Mouse (Mus musculus) heart, adult 11 months (tissue): Measurements from ENCODE around the gene Olfr495.
A peak's percentile ranks its signal among the peaks of the same experiment; 100 is the strongest.

Experiments used
- DNase-seq: peaks from one replicate; pipeline ENCODE4 v3.0.0; 2022

The Olfr495 gene

DNA sequence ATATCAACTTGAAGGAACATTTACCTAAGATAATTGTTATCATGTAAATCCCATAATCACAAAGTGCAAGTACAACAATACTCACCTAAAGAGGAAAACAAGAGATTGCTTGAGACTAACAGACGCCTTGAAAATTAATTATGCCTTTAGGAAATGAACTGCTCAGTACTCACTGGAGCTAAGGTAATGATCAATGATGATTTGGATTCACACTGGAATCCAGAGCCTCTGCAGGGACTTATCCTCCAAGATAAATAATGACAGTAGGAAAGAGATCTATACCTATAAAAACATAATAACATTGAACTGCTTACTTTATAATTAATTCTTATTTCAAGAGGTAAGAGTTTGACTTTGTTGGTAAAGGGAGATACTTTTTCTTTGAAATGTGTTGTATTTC lies at the start of gene Olfr495:
Gene Olfr495, plus strand, starts transcription at position 301 of the 400 bp plus-strand sequence.
- no peak for DNase-seq

GRCm38 (mm10) chr7:108346879-108347278 lies 46.1 kb upstream of the Olfr495 start, which contains the start of gene Olfr493:
TSS of gene Olfr493 (minus strand) at chr7:108346979.
- DNase-seq = peak; percentile 22

DNA sequence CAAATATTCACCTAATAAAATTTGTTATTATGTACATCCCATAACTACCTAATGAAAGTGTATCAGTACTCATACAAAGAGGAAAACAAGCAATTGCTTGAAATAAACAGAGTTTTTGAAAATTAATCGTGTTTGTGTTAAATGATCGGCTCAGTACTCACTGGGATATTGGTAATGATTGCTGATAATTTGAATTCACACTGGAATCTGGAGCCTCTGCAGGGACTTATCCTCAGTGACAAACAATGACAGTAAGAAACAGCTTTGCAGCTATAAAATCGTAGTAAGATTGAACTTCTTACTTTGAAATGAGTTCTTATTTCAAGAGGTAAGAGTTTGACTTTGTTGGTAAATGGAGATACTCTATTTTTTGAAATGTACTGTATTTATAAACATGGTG lies 27.9 kb upstream of the Olfr495 start, which contains the start of gene Olfr494:
Gene Olfr494, plus strand, starts transcription at position 301 of the 400 bp plus-strand sequence.
- DNase-seq = no peak

- no peak for DNase-seq
Observed at GRCm38 (mm10) chr7:108420121-108420520, 27.2 kb downstream of the Olfr495 start, which contains the start of gene Olfr497. TSS of gene Olfr497 (plus strand) at chr7:108420421.
